Mouse (Mus musculus): ENCODE results near the gene Aoah.

The Aoah gene

DNA sequence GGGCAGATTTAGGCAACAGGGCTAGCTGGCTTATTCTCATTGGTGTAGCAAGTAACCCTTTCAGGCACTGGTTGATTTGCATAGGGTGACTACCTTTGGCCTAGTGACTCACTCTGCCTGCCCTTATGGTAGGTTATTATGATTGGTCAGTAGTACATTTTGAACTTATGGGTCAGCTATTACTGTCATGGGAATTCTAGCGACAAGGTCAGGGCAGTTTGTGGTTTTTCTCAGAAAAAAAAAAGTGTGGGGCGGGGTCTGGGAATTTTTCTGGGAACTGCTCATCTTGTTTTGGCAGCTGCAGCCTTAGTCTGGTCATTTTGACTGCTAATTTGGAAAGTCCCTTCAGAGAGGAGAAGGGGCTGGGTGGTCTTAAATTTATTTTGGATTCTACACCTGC, 272.1 kb downstream of the Aoah start:
- no peak for DNase-seq (ENCODE audit: low spot score in 2 of 2)

DNA sequence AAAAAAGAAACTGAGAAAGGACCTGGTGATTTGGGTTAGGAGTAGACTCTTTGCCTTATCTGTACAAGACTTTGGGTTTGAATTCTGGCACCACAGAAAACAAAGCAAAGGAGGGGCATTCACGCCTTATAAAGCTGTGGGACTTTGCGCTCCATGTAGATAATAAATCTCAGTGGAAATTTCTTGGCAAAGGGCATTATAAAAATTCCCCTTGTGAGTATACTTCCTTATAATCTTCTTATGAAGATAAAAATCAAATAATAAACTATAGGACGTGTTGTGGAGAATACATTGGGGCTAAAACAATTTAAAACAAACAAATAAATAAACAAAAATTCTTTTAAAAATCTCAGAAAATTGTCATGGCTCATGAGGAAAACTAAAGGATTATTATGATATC, 280.9 kb downstream of the Aoah start, which contains the start of gene Olfr1370:
Gene Olfr1370, minus strand, starts transcription at position 101 of the 400 bp plus-strand sequence.
- DNase-seq (ENCODE audit: low spot score in 2 of 2): no peak

DNA sequence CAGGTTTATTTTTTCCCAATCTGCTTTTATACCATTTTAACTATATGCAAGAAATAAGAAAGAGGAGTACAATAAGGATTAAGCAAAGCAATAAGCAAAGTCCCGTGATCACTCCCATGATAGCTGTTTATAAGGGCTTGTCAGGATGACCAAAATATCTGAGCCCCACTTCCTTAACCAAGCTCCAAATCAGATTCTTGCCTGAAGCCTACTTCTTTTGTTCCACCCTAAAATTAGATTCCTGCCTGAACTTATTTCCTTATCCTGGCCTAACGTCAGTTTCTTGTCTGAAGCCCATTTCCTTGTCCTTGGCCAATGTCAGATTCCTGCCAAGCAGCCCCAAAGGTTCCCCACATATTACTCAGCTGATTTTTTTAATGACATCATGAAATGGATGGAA, 288.8 kb downstream of the Aoah start:
- no peak for DNase-seq (ENCODE audit: low spot score in 2 of 2)

All from frontal cortex, postnatal 14 days (tissue).